Mouse (Mus musculus): ENCODE results near the gene Dlgap1. TPM values are rescaled to one million over a fixed set of nuclear protein-coding genes. Genes with fewer than 3 reads are reported as not detected.
A peak's percentile ranks its signal among the peaks of the same experiment; 100 is the strongest.

Gene Dlgap1
- total RNA-seq, 4 experiments from 2014 or later = 39.0 to 64.4 (median 46.2) TPM

DNA sequence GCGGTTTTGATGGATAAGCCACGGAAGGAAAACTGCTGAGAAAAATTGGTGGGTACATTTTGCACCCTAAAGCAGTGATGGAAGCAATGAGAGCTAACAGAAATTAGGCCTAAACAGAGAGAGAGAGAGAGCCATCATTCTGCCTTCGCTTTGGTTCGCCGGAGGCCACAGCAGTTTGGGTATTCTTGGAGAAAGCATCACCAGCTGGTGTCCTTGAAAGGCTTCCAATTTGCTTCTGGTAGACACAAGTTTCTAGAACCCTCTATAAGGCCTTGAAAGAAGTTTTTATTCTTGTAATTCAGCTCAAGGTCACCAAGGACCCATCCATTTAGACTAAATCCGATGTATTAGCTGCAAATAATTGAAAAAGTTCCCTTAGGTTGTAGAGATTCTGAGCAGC is 205.0 kb downstream of the Dlgap1 start:
- no peak for DNase-seq

DNA sequence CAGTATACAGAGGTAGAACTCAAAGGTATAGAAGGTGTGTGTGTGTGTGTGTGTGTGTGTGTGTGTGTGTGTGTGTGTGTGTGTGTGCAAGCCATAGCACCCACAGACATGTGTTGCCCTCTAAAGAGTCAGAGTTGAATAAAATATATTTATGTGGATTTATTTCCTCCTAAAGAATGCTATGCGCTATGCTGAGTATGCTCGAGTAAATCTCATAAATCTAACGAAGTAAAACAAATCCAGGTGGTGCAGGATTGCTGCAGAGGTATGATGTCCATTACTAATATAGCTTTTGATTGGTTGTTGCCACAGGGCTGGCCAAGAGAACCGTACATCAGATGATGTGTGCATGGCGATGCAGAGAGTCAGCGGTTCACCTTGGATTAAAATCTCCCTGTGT is 222.4 kb downstream of the Dlgap1 start:
- DNase-seq = no peak

- no peak for DNase-seq
Observed at GRCm38 (mm10) chr17:70222891-70223290, 254.0 kb downstream of the Dlgap1 start.

- peak; percentile 7 for DNase-seq
Observed at GRCm38 (mm10) chr17:70247342-70247741, 278.5 kb downstream of the Dlgap1 start.

DNA sequence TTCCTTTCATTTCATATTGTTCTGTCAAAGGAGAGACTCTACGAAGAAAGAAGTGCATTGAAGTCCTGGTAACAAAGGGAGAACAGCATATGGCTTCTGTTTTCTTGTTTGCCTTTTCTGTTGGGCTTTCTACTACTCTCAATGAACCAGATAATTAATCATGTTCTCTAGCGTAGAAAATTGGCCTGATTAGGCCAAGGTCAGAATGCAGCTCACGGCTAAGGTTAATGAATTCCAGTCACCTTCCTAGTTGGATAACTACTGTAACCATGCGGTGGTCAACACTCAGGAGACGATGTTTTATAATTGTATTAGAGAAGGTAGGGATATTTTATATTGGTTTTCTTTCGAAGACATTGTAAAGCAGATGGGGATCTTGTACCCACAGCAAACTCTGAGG is 279.4 kb downstream of the Dlgap1 start:
- DNase-seq = no peak

- peak; percentile 40 for DNase-seq
Observed at GRCm38 (mm10) chr17:70252476-70252875, 283.6 kb downstream of the Dlgap1 start.

GRCm38 (mm10) chr17:70256371-70256770 is 287.5 kb downstream of the Dlgap1 start:
- no peak for DNase-seq

GRCm38 (mm10) chr17:70263156-70263555 is 294.3 kb downstream of the Dlgap1 start:
- no peak for DNase-seq

DNA sequence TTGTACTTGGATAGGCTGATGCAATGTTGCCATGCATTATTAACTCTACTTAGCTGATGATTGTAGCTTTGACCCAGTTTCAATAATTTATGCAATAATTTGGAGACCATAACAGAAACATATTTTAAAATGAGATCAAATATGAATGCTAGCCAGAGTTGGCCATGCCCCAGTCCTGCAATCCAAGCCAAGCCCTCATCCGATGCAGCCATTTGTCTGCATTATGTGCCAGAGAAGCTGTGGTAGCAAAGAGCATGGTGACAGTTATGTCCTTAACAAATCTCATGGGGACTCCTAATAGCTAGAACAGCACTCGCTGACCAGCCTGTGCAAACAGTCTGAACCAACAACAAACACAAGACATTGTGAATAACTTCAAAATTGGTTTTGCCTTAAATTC is 303.3 kb downstream of the Dlgap1 start:
- no peak for DNase-seq

GRCm38 (mm10) chr17:70287708-70288107 is 318.8 kb downstream of the Dlgap1 start:
- no peak for DNase-seq

GRCm38 (mm10) chr17:70294106-70294505 is 325.2 kb downstream of the Dlgap1 start:
- DNase-seq = no peak

DNA sequence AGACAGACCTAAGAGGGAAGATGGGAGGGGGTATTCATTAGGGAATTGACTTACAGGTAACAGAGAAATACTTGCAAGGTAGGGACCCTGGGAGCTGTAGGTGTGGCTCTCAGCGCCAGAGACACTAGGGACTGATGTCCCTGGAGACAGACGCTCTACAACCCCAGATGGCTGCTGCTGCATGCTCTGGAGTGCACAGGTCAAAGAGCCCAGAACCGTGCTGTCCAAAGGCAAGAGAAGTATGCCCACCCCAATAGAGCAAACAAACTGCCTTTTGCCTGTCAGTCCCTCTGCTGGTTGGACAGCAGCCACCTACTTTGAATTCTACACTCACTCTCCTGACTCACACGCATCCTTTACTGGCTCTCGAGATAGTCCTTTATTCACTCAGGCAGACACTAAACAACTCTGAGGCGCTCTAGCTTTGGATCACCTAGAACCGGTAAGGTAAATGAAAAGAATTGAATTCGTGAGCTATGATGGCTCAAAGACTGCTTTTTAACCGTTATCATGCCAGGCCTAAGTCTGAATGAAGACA is 333.1 kb downstream of the Dlgap1 start:
- no peak for DNase-seq

- DNase-seq = no peak
Observed at GRCm38 (mm10) chr17:70302656-70303055, 333.8 kb downstream of the Dlgap1 start.

- DNase-seq = no peak
Observed at GRCm38 (mm10) chr17:70305021-70305420, 336.1 kb downstream of the Dlgap1 start.

DNA sequence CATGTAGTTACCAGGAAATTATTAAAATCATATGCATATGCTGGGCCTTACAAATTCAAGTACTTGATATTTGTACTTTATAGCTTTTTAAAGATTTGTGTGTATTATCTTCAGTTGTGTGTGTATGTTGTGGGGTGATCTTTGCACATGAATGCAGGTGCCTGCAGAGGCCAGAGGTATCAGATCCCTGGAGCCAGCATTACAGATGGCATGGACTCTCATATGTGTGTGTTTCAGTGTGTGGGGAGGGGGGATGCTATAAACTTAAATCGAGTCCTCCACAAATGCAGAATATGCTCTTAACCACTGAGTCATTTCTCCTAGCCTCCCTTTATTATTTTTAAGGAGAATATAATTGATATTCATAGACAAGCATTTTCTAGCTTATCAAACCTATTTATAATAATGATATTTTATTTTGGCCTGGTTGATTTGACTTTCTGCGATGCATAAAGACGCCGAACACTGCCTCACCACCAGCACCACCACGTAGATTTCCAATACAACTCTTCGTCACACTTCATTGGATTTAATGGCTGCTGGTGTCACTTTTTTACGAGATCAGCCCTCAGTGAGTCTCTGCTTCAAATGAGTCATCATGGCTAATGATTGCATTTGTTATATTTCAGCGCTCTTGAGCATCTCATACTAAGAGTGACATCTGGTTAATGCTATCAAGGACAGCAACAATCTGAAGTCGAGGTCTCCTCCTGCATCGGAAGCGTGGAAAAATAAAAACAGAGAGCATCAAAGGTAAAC is 338.7 kb downstream of the Dlgap1 start:
- no peak for DNase-seq

GRCm38 (mm10) chr17:70308364-70309231 is 339.7 kb downstream of the Dlgap1 start:
- DNase-seq = no peak

- no peak for DNase-seq
Observed at GRCm38 (mm10) chr17:70316327-70316726, 347.5 kb downstream of the Dlgap1 start.

- DNase-seq = no peak
Observed at GRCm38 (mm10) chr17:70317779-70318178, 348.9 kb downstream of the Dlgap1 start.

DNA sequence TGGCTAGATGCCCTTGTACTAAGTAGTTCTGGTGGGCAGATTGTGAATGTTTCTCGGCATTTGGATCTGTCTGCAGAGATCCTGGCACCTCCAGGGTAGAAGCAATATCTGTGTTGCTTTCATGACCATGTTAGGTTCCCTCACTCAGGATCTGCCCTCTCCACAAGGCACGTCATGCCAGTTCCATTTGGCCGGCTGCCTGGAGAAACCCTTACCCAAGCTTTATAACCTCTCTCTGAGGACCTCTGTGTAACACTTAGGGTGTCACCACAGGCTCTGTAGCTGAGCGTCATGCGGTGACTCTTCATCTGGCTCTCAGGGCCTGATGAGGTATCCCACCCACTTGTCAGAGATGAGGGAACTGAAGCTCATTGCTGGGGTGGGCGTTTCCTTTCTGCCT is 353.1 kb downstream of the Dlgap1 start:
- no peak for DNase-seq

DNA sequence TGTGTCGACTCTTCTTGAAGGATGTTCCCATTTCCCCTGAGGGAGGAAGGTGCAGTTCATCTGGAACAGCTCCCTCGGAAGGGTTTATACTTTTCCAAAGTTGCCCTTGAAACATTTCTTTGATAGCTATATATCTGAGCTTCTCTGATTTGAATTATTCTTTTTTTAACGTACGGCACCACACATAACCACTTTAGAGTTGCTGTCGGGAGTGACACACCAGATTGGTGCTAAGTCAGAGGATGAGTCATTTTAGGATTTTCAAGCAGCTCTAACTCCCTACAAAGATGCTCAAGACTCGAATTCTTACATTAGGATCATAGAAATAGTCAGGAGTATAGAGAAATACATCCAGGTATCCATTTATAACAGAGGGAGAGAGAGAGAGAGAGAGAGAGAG is 364.6 kb downstream of the Dlgap1 start:
- DNase-seq = no peak

GRCm38 (mm10) chr17:70334171-70334570 is 365.3 kb downstream of the Dlgap1 start:
- no peak for DNase-seq

DNA sequence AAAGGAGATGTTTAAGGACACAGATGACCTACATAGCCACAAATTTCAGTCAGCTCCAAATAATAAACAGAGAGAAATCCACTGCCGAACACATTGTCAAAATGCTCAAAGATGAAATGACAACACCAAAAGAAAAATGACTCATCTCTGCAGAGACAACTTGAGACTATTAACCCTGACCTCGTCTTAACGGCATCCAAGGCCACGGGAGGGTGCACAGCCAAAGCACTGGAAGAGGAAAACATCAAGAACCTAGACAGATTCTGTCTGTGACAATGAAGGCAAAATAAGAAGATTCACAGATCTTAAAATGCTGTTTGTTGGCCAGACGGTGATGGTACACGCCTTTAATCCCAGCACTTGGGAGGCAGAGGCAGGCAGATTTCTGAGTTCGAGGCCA is 370.9 kb downstream of the Dlgap1 start:
- peak; percentile 19 for DNase-seq

DNA sequence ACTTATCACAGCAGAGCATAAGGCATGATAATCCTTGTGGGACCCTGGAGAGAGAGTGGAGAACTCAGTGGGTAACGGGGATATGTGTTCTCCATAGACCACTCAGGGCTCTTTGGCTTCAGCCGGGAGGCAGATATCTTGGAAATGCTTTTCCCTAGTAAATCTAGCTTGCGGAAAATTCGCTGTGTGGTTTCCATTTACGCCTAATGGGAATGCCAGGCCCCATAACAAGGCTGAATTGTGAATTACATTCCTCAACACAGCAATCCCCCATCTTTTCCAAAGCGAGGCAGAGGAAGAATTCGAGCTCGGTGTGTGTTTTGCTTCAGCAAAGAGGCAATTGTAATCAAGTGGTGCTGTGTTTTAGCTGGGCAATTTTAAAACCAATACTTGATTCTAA is 372.4 kb downstream of the Dlgap1 start:
- DNase-seq = no peak

DNA sequence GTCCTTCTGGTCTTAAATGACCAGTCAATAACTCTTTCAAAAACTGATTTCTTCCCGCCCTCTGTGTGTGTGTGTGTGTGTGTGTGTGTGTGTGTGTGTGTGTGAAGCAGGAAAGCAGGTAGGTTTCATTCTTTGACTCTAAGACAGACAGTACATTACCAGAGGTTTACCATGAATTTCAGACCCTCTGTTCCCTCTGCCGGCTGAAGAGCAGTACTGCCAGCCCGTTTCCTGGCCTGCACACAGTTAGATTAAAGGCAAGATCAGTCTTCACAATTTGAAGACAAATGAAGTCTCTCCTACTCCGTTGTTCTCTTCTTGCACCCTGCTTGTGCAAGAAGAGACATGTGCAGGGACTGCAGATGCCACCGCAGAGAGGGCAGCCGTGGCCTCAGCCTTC is 373.0 kb downstream of the Dlgap1 start:
- no peak for DNase-seq
